Mouse (Mus musculus) E14TG2a.4 (cell line): ENCODE results near the gene Gm2696.
"Not testable (repeated sequence)": the region's sequence is repeated elsewhere in the genome, so short reads cannot be mapped to it uniquely, and the experiment has no call there.

Experiments used
- CTCF ChIP-seq: conservative IDR thresholded peaks from 2 replicates; pipeline ENCODE4 v1.5.1; 2014; ENCODE audit warnings: low read length
- NANOG ChIP-seq: IDR thresholded peaks from 2 replicates; pipeline ENCODE4 v1.6.1; 2014; ENCODE audit warnings: borderline replicate concordance, low read length, mixed read lengths
- POU5F1 ChIP-seq: IDR thresholded peaks from 2 replicates; pipeline ENCODE4 v1.6.1; 2014; ENCODE audit warnings: low read length, borderline replicate concordance

DNA sequence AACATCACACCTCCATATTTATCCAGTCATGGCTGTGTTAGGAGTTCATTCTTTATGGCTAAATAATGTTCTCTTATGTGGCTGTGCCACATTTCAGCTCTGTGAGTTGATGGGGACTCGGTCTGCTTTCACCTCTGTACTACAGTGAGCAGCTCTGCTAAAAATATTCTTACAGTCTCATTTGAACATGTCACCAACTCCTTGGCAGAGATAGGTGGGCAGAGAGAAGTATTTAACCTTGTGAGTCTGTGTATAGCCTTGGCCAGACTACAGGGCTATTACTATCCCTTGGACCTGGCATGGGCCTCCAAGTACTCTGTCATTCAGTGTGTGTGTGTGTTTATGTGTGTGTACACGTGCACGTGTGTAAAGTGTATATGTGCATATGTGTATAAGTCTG lies 42.3 kb upstream of the Gm2696 start:
- TF ChIP-seq CTCF, NANOG, POU5F1: not testable (repeated sequence)
